Mouse (Mus musculus): ENCODE data around the gene Gm4792.

The Gm4792 gene

DNA sequence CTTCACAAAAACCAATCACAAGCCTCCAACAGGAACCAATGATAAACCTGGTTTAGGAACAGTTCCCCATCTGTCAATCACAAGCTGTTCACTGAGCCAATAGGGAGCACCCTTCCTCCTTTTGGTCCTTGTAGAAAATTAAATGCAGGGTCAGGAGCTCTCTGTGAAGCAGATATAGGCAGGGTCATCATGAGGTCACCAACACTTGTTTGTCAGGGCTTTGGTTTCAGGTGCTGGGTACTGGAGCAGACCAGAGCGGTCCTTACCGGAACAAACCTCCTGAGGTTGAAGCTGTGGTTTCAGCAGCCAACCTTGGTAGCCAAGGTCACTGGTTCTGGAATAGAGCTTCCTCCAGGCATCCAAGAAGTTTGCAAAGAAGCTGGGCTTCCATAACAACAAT lies 798 bp upstream of the Gm4792 start:
- no peak for DNase-seq (ENCODE audit: low spot score)

DNA sequence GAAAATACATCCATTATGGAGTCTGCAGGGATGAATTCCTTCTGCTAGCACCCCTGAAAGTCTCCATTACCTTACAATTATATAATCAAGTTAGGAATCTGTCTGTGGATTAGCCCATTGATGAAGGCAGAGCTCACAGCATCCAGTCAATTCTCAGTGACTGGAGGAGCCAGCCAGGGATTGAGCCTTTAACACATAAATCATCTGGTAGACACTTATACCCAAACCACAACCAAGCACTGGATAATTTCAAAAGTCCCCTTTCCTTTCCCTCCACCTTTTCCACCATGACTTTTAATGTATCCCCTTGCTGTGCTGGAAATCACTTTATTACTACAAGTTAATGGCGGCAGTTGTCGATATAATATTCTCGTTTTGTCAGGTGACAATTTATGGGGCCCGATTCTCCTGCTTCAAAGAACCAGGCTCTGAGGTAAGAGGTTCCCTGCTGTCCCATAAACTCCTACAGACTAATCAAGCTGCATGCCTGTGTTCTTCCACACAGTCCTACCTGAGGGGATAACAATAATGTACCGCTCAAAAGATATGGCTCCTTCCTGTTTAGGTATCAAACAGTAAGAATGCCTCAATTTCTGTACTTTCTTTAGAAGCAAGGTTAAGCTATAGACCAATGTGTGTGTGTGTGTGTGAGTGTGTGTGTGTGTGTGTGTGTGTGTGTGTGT lies 2.4 kb downstream of the Gm4792 start:
- DNase-seq (ENCODE audit: low spot score), result no peak

DNA sequence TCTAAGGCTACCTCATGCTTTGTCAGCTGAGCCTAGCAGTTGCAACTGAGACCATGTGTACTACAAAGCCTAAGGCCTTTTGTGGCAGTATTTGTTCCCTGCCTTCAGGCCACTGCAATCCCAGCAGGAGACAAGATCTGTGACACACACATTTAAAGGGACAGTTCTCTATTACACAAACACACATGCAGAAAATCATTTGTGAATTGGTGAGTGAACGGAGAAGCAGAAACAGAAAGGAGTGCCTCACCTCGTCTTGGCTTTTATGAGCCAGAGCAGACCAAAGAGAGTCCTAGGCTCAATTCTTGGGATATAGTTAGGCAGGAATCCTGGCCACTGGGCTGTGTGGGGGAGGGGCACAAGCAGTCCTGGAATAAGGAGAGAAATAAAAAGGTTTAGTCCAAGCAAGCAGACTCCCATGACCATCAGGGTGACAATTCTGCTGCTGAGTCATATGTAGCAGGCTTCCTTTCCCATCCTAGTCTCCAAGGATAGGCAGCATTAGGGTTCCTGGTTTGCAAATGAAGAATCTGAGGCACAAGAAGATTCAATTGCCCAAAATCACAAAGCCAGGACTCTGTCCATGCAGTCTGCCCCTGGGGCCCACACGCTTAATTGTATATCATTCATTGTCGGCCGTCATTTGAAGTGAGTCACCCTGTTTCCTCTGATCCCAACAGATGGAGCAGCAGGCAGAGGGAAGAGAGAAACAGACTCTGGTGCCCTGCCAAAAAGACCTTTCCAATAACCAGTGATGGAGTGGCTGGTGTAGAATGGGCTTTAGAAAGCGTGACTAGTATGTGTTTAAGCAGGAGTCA lies 3.4 kb downstream of the Gm4792 start:
- no peak for DNase-seq (ENCODE audit: low spot score)

DNA sequence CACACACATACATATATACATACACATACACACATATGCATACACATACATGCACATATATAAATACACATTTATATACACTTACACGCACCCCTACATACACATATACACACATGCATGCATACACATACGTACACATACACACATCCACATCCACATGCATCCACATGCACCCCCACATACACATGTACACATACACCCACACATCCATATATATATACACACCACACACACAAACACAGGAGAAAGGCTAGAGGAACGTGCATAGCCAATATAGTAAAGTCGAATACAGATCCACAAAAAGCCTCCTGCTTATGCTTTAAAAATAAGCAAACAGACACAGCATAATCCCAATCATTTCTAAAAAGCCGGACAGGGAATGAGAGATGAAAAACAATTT lies 4.1 kb downstream of the Gm4792 start:
- no peak for DNase-seq (ENCODE audit: low spot score)

DNA sequence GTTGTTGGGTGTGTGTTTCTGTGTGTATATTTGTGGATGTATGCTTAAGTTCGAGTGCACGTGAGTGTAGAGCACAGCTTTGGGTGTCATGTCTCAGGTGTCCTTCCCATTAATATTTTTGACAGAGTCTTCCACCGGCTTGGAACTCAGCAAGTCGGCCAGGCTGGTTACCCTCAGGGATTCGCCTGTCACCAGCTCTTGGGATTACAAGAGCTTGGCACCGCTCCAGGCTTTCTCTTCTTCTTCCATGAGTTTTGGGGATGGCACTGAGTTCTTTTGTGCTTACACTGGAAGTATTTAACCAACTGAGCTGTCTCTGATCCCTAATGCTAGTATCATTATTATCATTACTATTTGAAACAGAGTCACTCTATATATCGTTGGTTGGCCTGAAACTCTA lies 15.7 kb downstream of the Gm4792 start:
- no peak for DNase-seq (ENCODE audit: low spot score)

DNA sequence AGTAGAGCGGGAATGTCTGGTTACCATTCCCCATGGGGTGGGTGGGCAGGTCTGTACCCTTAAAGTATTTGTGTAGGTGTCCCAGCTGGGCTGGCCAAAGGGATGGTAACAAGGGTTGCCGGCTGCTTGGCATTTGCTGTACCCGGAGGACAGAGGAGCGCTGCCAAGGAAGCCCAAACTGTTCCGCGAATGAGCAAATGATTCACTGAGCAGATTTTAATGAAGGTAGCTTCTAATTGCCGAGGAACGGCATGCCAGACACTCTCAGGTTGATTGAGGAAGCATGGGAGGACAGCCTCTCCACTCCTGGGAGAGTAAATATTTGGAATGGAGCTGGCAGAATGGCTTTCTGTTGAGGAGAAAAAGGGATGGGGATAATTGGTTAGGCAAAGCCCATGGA lies 16.3 kb downstream of the Gm4792 start:
- DNase-seq (ENCODE audit: low spot score), result no peak

DNA sequence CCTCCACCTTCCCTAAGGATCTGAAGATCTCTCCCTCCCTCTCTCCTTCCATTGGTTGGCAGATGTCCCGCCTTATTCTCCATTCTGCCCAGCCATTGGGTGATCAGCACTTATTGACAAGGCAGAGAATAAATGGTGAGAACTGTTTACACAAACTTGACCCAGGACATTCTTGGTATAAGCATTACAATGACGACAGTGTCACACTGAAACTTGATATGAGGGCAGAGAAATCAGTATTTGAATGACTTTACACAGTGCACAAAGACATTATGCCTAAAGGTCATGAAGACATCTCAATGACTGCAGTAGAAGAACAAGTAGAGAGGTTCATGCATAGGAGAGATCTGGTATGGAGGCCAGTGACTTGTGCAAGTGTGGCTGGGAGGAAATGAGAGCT lies 22.0 kb downstream of the Gm4792 start:
- no peak for DNase-seq (ENCODE audit: low spot score)

DNA sequence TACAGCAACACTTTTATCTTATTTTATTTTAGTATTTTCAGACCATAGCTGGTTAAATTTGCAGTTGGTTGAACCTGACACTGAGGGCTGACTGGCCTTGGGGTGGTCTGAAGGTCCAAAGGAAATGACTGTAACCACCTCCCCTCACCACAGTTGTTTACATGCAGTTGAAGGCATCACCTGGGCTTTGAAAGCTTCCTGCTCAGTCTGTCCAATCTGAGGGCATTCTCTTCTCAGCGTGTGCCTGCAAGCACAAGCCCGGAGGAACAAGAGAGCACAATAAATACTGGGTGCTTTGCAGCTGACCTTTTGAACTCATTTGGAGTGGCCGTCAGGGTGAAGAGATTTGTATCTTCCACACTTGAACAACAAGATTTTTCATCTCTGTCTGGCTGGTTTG lies 23.2 kb downstream of the Gm4792 start:
- no peak for DNase-seq (ENCODE audit: low spot score)

DNA sequence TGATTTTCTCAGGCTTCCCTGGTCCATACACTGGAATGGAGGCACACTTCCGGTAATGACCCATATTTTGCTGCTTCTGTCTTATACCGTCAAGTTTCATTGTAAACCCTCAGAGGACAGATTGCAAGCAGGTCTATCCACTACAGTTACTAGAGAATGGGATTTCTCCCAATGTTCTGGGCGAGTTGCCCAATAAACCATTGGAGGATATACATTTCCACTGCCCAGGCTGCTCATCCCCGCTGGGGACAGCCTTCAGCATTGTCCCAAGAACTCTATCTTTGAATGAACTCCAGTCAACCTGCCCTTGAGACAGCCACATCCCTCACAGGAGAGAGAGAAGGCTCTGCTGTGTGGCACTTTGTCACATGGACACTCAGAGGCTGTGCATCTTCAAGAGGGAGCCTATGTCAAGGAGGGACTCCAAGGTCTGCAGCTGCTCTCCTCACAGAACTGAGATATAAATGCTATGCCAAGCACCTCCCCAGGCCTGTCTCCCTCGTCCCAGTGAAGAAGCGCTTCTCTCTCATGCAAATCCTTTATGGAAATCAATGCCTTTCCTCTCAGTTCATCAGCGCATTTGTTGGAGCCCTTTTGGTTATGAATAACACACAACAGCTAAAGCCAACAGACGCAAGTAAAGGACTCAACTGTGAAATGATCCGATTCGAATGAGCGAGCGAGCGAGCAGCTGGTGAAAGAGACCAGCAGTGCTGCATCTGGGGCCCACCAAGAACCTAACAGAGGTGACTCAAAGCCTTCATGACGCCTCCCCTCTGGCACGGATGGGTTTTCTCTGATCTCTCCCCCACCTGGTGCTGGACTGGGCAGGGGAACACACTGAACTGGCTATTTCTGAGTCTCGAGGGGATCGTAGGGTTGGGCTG lies 32.6 kb downstream of the Gm4792 start:
- DNase-seq (ENCODE audit: low spot score), result no peak

DNA sequence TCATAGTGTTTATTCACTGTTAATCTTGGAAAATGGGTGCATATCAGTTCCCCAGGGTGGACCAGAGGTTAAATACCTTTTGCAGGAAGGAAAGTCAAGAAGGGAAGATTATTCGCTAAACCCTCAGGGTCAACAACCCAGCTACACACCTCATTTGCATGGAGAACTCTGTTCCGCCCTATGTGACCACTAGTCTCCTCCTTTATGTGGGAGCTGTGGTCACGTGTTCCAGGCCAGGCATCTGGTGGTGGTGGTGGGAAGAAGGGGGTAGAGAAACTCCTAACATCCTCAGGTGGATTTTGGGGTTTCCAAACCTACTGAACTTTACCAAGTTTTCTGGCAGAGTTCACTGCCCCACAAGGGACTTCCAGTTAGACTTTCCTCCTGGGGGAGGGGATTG lies 35.3 kb downstream of the Gm4792 start:
- no peak for DNase-seq (ENCODE audit: low spot score)

DNA sequence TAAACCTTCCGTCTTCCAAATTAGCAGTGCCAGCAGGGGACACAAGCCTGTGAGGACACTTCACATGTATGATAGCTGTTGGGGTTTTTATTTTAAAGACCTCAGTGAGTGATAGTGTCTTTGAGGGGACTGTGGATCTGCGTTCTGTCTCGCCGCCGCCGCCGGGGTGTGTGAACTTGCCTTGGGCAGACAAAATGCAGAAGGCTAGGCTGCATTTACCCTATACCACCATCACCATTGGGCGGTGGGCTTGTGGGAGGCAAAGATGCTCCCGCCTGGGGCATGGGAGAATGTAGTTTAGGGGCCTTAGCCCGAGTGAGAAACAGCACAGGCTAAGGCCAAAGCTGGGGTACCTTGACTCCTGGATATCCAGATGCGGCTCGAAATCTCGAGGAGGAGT lies 35.9 kb downstream of the Gm4792 start:
- DNase-seq (ENCODE audit: low spot score), result no peak

DNA sequence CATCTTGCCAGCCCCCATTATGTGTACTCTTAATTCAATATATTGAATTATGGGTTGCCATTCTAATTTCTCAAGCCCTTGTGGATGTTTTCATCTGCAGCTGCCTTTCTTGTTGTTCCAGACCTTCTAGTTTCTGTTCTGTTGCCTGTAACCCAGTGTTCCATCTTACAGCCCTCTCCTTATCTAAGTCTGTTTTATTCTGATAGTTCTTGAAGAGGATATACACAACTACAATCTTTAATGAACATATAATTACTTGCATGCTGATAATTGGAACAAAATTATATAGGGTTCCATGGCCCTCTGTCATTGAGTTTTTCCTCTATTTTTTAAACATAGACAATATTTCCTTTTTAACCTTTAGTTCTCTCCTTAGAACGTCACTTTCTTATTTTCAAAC lies 38.0 kb downstream of the Gm4792 start:
- no peak for DNase-seq (ENCODE audit: low spot score)

DNA sequence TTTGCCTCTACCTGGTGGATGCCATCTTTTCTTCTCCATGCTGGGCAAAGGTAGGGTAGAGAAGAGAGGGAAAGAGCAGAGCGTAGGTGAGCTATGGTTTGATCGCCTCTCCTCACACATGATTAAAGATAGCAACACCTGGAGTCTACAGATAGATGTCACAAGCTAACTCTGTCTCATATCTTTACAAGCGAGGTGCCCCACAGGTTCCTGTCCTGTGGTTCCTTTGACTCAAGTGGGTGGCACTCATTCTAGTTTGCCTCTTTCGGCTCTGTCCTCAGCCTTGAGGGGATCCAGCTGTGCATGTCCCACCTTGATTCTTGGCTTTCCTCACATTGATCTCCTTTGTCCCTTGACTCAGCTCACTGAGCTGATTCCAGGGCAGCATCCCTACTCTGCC lies 42.0 kb downstream of the Gm4792 start:
- no peak for DNase-seq (ENCODE audit: low spot score)

DNA sequence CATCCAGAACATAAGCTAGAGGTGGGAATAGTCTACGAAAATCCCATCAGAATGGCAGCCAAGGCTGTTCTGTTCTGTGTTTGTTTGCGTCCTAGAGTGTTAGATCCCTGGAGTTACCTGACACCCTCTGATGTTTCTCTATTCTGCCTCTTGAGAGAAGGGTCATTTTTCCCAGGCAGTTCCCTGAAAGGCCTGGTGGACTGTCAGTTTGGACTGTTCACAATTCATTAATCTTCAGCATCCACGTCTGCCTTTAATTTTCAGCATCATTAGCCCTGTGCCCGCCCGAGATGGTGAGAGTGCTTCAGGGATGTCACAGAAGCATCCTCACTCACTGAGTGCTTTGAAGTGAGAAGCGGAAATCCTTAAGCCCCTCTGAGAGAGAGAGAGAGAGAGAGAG lies 42.8 kb downstream of the Gm4792 start:
- no peak for DNase-seq (ENCODE audit: low spot score)

DNA sequence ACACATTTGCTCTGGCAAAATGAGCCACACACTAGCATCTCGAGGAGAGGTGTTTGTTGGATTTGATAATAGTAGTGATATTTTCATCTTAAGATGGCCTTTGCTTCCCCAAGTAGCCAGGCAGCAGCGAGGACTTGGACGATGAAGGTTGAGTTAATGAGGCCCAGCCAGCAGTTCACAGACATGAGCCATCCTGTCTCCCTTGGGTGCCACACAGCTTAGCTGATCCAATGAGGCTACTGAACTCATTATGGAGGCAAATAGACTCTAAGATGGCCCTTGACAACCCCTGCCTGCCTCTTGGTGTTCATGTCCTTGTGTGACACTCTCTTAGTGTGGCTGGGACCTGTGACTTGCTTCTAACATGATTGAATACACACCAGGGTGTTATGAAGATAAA lies 43.7 kb downstream of the Gm4792 start:
- no peak for DNase-seq (ENCODE audit: low spot score)

DNA sequence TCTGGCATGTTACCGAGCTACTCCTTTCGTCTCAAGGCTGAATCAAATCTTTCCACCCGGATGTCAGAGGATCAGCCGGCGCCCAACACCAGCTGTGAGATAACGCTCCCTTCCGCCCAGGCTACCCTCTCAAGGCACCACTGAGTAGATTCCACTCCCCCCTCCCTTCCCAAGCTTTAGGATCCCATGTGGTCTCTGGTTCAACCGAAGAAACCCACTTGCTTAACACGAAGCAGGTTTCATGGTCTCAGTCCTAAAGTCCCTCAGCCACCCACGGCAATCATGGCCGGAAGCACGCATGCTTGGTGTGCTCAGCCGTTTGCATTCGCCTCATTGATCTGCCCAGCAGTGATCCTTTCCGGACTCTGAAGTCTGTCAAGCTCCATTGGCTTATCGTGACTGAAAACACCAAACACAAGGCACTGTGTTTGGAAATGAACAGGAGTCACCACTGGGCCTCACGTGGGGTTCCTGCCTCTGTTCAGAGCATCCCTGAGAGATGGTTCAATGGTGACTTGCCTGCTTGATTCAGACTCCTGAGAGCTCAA lies 45.2 kb downstream of the Gm4792 start:
- DNase-seq (ENCODE audit: low spot score), result no peak

DNA sequence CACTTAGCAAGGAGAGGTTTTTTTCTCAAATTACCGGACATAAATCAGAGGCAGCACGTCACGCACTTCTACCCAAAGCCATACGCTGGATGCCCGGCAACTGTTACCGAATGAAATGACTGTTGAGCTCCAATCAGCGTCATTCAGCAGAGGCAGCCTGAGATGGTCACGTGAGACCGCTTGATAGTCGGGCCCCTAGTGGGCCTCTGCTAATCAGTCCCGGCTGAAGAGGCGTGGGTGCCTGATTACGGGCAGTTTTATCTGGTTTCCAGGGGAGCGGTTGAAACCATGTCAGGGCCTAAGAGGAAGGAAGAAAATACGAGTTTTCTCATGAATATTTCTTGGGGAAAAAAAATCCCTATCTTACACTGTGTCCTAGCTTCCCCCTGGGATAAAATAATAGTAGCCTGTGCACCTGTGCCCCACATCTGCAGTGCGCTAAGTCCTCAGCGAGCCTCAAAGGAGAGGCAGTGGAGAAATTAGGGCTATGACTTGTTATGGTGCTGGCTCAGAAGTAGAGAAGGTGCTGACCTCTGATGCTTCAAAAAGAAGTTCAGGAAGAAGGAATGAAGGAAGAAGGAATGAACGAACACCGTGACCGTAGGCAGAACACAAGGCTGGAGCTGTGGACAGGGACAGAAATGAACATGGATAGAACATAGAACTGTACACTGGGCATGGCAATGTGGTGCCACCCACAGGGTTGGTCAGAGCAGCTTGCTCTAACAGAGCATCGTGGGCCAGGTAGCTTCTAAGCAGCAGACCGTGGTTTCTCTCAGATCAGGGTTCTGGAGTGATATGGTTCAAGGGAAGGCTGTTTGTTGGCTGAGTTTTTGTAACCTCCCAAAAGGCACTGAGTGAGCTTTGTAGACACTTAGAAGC lies 48.7 kb downstream of the Gm4792 start:
- DNase-seq (ENCODE audit: low spot score), result no peak

DNA sequence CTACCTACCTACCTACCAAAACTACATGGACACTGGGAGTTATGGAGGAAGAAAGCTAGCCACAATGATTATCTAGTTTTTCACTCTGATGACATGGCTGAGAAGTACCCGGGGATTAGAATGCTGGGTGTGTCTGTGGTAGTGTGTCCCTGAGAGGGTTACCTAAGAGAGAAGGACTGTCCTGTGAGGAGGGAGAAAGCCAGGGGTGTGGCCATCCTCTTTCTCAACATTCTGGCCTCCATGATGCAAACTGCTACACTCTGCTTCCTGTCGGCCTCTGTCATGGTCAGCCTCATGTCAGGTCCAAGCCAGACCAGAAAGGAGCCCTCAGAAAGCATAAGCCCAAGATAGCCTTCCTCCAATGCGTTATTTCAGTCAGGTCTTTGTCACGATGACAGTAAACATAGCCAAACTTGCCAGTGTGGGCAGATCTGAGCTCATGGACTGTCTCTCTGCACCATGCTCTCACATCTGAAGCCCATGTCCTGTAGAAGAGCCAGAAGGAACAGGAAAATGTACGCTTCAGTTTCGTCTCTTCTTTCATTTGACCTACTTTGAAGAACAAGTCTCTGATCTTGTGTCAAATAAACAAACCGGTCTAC lies 50.7 kb downstream of the Gm4792 start:
- no peak for DNase-seq (ENCODE audit: low spot score)
